Mouse (Mus musculus): ENCODE results near the gene Pgghg.
A peak's percentile ranks its signal among the peaks of the same experiment; 100 is the strongest.

Pgghg gene

DNA sequence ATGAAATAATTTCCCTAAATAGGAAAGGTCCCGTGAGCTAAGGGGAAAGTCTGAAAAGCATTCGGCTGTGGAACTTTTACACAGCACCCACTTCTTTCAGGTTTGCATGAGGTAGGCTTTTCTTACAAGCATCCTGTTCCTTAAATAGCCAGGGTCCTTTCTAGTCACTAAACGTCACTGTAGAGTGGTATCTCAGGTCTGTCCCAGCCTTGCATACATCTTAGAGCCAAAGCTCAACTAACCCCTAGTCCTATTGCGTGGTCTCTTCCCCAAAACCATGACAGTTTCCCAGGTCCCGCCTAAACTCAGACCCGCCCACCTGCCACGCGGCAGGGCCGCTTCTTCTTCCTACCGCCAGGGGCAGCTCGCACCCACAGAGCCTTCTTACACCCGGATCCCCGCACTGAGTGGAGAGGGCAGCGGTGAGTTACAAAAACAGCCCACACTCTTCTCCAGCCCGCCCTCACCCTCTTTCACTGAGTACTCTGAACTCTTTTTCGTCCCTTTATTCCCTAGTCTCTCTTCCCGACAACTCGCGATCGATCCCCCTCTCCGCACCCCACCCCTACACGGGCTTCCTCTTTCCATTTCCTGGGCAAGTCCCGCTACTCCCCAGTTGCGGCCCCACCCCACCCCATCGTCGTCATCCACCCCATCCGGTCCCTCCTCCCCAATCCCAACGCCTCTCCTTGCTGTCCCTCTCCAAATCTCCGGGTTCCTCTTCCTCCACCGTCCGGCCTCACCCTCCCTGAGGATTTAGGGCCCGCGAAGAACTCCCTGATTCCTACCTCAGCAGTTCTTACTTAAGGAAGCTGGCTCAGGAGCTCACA lies at the start of gene Pgghg:
Pgghg (plus strand) TSS at position 170 of the 830 bp plus-strand sequence.
- peak; percentile 67 to 78 for DNase-seq

DNA sequence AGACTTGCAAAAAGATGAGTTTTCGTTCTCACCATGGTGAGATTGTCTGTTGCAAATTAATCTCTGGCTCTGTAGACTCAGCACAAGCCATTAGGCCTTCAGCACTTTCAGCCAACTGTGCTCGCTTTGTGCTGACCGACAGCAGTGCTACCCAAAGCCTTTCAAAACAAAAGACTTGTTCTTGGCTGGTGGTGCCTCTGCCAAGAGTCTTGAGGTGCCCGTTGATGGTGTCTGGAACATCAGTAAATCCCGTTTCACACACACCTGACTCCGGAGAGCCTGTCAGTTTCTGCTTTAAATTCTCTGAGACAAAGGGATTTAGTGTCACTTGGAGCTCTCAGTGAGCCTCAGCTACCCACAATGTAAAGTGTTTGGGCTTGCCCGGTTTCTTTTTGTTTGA lies 47.2 kb upstream of the Pgghg start:
- DNase-seq, result no peak

DNA sequence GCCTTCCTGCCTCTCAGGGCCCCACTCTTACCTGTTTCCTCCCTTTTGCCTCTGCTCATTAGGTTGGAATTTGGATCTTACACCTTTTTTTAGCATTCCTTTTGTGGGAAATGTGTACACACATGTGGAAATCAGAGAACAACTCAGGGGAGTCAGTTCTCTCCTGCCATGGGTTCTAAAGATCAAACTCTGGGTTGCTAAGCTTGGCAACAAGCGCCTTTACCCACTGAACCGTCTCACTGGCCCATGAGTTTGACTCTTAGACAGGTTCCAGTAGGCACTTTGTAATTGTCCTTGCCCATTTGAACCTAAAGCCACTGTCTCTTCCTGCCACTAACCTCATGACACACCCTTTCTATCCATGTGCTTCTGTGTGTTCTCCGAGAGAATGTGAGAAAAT lies 46.6 kb upstream of the Pgghg start:
- no peak for DNase-seq

DNA sequence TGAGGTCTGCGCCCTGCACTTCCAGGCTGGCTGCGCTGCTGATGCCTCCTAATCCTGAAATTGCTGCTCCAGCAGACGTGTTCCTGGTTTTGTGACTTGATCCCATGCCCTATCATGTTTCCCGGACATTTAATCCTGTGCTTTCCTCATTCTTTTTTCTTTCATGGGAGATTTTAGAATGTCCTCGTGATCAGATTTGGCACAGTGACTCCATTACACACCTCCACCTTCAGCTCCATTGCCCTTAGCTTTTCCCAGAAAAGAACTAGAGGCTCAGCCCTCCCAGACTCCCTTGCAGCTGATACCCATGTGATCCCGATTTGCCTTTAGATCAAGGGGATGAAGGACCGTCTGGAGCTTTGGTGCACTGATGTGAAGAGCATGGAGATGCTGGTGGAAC lies 43.3 kb upstream of the Pgghg start:
- no peak for DNase-seq

DNA sequence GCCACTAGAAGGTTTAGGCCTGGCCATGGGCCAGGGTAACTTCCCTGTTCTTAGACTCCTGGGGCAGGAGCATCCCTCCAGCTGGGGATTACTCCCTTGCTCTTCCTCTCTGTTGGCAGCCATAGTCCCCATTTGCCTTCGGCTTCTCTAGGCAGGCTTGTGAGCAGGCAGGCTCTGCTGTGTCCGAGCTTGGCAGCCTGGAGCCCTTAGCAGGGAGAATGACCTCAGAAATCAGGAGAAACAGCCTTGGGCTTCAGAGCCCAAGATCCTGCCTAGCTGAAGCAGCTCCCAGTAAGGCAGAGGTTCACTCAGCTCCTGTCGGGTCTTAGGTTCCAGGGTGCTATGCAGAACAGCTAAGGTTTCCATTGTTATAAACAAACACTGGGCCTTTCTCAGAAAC lies 42.1 kb upstream of the Pgghg start:
- no peak for DNase-seq

DNA sequence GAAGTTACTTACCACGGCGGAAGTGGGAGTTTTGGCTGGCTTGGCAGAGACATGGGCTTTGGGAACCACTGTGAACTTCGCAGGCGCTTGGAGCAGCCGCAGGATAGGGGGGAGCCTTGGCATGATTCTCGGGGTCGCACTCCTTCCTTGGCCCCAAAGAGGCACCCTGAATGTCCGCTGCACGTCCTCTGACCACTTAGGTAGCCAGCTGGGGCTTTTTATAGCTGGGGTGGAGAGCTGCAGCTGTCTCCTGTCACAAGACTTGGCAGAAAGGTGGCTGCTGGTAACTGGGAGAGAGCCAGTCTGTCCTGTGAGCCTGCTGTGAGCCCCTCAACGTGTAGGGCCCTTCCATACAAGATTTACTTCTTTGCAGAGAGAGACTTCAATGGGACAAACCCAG lies 41.0 kb upstream of the Pgghg start, which contains the start of gene Cox8b:
Cox8b (minus strand) TSS at position 227 of the 400 bp plus-strand sequence.
- no peak for DNase-seq

DNA sequence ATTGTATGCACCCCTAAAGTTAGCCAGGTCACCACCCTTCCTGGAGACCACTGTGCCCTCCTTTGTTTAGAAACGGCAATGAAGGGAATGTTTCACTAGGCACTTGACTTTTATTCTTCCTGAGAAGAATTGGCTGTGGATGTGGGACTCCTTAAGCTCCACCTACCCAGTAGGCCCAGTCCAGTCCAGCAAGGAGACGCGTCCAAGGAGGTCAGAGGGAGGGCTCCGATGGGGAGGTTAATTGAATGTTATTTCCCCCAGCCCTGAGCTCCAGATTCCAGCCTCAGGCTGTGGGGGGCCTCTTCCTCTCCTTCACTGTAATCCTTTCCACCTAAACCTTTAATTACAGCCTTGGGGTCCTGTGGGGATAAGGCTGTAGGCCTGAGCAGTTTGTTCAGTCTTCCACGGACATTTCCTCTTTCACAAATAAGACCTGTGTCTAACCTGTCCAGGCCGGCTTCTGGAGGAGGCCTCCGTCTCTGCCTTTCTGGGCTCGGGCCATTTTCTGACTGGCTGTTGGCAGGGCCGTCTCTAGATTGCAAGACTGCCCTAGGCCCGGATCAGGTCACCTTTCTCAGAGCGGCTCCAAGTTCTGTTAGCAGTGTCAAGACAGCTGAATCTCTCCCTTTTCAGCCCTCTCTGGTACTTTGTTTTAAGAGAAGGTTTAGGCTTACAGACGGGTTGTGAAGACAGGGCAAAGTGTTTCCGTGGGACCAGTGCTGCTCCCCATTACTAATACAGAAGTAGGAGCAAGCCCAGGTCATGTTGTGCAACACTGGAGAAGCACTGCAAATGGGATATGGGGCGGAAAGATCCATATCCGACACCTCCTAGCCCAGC lies 38.9 kb upstream of the Pgghg start:
- no peak for DNase-seq

DNA sequence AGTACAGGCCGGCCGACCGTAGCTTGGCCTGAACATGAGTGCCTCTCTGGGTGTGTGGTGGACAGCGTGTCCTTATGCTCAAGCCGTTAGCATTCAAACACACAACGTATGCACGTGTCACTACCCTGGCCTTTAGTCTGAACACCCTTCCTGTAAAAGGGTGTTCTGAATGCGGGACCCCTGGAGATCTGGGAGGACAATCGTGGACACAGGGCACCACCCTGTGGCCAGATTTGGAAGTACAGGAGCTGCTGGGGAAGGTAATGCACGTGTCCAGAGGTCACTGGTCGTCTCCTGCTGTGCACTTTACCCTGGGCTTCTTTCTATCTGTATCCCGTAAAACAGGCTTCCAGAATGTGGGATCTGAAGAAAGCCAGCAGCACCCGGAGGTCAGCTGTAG lies 38.0 kb upstream of the Pgghg start:
- peak; percentile 88 to 90 for DNase-seq

DNA sequence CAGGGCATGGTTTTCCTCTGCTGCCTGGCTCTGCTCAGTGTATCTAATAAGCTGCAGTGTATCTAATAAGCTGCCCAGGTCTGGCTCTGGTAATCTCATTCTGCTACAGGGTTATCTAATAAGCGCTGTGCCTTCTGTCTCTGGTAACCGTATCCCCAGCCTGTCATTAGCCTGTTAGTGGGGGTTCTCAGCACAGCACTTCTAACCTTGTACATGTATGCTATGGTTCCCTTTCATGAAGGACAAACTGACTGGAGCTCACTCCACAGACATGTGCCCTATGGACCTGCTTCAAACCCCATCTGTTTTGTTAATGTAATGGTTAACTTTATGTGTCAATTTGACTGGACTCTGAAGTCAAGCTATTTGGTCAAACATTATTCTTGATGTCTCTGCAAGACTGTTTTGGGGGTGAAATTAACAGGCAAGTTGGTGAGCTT lies 35.5 kb upstream of the Pgghg start:
- DNase-seq, result no peak

DNA sequence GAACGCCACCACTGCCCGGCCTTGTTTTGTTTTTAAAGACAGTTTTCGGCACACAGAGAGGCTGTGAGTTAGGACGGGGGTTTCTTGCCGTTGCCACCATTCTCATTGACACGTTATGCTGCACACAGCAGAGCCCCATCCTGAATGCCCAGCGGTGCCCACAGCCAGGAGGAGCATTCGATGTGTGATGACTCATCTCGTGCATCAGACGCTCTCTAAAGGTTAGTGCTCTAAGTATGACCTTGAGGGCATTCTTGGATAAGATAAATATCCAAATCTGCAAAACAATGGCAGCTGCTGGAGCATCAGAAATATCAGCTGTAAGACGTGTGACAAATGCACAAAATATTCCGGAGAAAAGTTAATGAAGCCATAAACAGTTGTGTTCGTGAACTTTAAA lies 34.1 kb upstream of the Pgghg start:
- no peak for DNase-seq

DNA sequence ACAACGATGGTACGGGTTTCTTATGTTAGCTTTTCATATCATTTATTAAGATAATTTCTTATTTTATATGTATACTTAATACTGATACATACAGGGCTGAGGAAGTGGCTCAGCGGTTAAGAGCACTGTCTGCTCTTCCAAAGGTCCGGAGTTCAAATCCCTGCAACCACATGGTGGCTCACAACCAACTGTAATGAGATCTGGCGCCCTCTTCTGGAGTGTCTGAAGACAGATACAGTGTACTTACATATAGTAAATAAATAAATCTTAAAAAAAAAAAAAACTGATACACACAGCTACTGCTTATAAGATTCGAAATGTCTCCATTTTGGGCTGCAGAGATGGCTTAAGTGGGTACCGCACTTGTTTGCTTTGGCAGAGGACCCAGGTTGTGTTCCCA lies 33.5 kb upstream of the Pgghg start:
- DNase-seq, result no peak

DNA sequence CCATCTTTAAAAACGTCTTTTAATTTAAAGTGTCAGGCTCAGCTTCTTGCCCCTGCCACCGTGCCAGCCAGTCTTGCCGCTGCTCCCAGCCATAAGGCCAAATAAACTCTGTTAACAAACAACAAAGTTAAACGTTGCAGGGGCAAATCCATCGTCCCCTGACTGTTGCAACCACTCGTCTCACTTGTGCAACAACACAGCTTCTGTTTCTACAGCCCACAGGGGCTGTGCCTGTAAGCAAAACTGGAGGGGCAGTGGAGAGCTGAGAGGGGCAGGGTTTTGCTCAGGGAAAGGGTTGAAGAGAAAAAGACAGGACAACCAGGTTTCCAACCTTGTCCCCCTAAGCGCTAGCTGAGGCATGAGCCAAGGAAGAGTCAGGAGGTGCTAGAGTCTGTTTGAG lies 33.0 kb upstream of the Pgghg start:
- no peak for DNase-seq

DNA sequence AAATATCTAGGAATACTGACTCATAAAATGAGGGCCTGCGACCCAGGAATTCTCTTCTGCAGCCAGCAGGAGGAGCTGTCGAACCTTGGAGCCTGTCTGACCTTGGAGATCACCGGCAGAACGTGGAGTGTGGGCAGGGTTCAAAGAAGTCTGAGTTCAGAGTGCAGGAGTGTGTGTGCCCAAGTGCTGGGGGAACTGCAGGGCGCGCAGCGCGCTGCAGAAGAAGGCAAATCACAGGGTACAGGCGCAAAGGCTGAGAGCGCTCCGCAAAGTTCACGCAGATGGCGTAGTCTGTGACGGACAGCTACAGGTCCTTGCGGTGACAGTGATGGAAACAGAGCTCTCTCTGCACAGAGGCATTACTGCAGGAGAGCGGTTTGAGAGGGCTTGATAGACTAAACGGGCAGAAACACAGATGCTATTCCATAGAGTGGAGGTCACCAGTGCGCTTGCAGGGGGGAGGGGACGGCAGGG lies 32.5 kb upstream of the Pgghg start:
- DNase-seq, result peak; percentile 83 to 85

DNA sequence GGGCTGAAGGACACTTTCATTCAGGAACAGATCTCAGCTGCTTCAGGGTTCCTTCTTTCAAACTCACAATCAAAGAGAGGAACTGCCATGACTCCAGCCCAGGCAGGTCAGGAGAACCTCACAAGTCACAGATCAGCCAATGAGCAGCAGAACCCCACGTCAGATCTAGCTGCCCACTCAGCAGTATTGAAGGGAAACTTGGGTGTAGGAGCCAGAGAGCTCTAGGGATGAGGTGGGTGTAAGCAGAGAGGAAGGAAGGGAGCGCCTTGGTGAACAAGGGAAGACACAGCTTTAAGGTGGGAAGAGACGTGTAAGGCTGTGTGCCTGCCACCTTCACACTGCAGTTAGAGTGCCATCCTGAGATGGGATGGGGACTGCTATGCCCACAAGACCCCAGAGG lies 28.9 kb upstream of the Pgghg start:
- no peak for DNase-seq

DNA sequence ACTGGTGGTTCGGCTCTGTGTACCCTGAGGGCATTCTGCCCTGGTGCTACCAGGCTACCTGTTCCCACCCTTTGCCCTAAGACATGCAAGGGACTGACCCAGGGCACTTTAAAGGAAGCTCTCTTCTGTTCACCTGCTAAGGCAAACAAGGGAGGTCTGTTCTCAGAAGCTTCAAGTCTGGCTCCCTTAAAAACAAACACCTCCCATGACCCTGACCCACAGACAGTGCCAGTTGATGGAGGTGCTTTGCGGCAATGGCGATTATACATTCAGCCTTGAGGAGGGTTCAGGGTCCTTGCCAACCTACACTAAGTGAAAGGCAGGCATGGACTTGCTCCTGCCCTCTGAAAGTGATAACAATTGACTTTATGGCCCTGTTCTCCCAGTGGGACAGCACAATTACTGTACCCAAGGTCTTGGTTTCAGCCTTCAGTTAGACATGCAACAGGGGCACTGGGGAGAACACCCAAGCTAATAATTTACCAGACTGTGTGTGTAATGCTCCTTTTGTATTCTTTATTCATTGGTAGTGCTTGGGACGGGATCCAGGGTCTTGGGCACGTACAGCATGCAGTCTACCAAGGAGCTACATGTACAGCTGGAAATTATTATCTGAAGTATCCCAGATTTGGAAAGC lies 28.2 kb upstream of the Pgghg start:
- DNase-seq, result no peak

DNA sequence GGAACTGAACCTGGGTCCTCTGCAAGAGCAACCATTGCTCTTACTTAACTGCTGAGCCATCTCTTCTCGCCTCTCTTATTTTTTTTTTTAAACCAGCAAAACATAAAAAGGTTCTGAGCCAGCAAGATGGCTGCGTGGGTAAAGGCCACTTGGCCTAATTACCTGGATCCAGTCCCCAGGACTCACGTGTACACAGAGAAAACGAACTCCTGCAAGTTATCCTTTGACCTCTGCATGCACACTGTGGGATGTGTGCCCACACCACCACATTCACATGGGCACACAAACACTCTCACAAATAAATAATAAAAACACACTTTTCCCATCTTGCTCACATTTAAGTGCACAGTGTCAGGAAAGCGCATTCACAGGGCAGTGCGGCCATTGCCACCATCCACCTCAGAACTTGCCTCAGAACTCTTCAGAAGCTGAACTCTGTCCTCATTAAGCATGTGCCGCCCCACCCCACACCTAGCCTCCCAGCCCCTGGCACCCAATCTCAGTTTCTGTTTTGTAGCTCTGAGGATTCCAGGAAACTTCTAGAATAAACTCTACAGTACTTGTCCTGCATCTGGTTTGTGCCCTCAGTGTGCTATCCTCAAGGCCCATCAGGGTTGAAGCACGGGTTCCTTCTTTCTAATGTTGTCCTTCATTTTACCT lies 27.0 kb upstream of the Pgghg start:
- no peak for DNase-seq

DNA sequence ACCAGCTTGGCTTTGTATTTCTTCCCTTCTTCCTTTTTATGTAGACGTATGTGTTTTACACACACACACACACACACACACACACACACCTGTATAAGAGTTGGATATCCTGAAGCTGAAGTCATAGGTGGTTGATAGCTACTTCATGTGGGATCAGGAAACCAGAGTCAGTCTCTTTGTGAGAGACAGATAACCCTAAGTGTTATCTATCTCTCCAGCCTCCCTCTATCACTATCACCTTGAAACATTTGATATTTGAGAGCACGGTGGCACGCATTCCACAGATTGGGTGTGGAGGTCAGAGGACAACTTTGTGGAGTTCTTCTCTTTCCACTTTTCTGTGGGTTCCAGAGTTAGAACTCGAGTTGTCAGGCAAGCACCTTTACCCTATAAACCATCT lies 21.3 kb upstream of the Pgghg start:
- no peak for DNase-seq

DNA sequence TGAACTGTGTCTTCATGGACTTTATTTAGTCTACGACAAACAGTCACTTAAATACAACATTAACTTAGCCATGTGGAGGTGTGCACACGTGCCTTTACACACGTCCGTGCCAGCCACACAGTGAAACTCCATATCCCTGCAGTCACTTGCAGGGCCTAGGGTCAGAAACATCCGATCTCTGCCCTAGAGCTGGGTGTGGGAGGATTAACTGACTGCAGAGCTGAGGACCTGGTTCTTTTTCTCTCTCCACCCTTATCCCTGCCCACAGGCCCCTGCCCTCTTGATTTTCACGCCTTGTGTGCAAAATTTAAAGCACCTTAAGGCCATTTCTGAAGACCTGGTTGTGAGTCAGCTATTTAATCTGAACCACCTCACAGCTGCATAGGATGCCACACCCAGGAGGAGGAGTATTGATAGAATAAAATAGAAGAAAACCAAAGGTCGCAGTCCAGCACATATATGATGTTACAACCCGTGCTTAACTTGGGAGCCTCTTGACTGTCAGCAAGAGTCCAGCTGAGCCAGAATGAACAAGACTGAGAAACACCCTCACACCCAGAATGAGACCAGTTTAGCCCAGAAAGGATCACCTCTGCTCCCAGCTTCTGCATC lies 20.7 kb upstream of the Pgghg start, which contains the start of gene Nlrp6:
Nlrp6 (plus strand) TSS at position 485 of the 612 bp plus-strand sequence.
- DNase-seq, result no peak

DNA sequence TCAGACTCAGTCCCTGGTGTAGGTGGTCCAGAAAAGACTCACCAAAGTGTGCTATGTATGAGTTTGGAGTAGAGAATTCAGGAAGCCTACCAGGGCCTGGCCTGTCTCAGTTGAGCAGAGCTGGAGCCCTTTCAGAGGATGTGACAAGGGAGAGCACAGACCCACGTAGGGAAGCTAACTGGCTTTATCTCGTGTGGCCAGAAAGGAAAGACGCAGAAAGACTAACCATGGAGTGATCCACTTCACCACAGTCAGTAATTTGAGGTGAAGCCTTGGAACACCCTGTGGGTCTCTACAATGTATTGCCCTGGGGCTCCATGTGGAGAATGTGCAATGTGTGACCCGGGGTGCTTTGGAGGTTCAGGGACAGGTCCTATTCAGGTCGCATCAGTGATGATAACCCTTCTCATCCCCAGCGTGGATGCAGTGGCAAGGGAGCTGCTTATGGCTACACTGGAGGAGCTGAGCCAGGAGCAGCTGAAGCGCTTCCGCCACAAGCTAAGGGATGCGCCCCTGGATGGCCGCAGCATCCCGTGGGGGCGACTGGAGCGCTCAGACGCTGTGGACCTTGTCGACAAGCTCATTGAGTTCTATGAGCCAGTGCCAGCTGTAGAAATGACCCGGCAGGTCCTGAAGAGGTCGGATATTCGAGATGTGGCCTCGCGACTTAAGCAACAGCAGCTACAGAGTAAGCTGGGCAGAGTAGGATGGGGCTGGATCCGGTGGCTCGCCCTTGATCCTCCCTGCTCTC lies 19.8 kb upstream of the Pgghg start:
- DNase-seq, result no peak

DNA sequence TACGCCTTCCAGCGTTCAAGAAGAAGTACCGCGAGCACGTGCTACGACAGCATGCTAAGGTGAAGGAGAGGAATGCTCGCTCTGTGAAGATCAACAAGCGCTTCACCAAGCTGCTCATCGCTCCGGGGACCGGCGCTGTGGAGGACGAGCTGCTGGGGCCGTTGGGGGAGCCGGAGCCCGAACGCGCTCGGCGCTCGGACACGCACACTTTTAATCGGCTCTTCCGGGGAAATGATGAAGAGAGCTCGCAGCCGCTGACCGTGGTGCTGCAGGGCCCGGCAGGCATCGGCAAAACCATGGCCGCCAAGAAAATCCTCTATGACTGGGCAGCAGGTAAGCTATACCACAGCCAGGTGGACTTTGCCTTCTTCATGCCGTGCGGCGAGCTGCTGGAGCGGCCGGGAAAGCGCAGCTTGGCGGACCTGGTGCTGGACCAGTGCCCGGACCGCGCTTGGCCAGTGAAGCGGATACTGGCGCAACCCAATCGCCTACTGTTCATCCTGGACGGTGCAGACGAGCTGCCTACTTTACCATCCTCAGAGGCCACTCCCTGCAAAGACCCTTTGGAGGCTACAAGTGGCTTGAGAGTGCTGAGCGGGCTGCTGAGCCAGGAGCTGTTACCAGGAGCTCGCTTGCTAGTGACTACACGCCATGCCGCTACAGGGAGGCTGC lies 18.7 kb upstream of the Pgghg start:
- peak; percentile 92 to 95 for DNase-seq
